Mouse (Mus musculus) stomach, postnatal 0 days (tissue): Measurements from ENCODE around the gene Atxn1.

ENCODE experiments used
- CTCF ChIP-seq: IDR thresholded peaks from 2 replicates; pipeline ENCODE4 v1.5.1; 2016; ENCODE audit warnings: antibody characterized with exemption, low read depth, mild to moderate bottlenecking, moderate library complexity
- EP300 ChIP-seq: optimal IDR thresholded peaks from 2 replicates; pipeline ENCODE3; 2016; ENCODE audit warnings: antibody characterized with exemption

DNA sequence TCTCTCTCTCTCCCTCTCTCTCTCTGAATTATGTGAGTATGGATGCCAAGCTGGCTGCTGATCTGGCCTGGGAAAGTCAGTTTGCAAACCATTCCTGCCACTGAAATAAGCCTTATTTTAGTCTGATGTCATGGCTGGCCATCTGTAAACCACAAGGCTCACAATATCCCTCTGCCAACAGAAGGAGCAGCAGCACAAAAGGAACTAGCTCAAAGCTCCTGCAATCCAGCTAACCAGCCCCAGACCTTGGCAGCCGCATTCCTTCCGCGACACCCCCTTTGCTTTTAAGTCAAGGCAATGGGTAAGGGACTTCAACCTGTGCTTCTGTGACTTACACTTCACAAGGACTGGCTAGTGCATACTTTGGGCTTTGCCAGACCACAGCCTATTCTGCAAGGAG lies 48.9 kb downstream of the Atxn1 start:
- TF ChIP-seq EP300: no peak
- no peak for TF ChIP-seq CTCF
